Mouse (Mus musculus) left cerebral cortex, postnatal 10 days (tissue): ENCODE results near the gene Srd5a1. TPM values are rescaled to one million over a fixed set of nuclear protein-coding genes. Genes with fewer than 3 reads are reported as not detected.

Source experiments
- DNase-seq, 2 experiments: peaks; one replicate each; pipeline ENCODE4 v3.0.0; 2021 to 2022; ENCODE audit warnings: low spot score in 2 of 2, mixed read lengths in 1 of 2; ENCODE audit errors: extremely low spot score in 1 of 2
- intact Hi-C: fragments of 180-260 bp; cut with DNase I; formaldehyde crosslinking; loops from one replicate; pipeline ENCODE4 v1.15.1; 2025
- total RNA-seq, 2 experiments: library from RNA; stranded (reverse); gene quantifications; 2 replicates each; pipeline ENCODE4 v1.2.3; 2021

Gene Srd5a1
- total RNA-seq, 2 experiments from 2014 or later = 22.8 to 23.7 TPM

DNA sequence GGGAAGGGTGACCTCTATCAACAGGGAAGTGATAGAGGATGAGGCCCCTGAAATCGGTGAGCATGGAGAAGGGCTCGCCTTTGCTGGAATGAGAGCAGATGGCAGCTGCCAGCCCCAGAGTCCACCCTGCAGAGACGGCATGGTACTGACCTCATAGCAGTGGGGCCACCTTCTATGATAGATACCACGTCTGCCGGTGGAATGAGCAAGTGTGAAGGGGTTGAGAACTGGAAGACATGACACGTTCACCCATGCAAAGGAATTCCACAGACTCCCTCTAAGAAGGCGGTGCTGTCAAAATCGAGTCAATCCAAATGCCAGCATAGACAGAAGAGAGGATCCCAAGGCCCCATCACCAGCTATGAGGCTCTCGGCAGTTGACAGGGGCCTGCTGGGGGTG lies 57.0 kb downstream of the Srd5a1 start:
- no peak for DNase-seq
- intact Hi-C loops = loop anchor here (5.0 kb wide), 2 partner anchors 58 to 103 kb away; partner anchors contain the start of gene Srd5a1

DNA sequence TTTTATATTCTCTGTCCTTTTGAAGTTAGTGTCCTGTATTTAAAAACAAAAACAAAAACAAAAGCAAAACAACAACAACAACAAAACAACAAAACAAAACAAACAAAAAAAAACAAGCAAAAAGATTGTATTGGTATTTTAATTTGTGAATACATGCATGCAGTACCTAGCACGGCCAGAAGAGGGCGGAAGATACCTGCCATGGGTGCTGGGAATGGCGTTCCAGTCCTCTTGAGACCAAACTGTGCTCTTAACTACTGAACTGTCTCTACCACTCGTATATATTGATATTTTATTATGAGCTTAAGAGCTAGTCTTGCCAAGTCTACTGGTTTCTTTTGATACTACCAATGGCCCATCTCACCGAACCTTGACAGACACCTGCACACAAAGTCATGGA lies 58.2 kb downstream of the Srd5a1 start:
- no peak for DNase-seq
- intact Hi-C loops = loop anchor here (5.0 kb wide), 2 partner anchors 59 to 104 kb away; partner anchors contain the start of gene Srd5a1

DNA sequence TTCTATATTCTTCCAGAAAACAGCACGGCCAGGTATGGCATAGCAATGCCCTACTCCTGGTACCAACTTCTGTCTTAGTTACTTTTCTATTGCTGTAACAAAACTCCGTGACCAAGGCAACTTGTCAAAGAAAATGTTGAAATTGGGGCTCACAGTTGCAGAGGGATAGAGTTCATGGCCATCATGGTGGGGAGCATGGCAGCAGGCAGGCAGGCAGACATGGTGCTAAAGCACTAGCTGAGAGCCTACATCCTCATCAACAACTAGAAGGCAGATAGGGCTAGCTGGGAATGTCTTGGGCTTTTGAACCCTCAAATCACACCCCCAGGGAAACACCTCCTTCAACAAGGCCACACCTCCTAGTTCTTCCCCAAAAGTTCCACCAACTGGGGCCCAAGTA lies 60.4 kb downstream of the Srd5a1 start:
- DNase-seq = no peak
- intact Hi-C loops = loop anchor here (5.0 kb wide), 2 partner anchors 61 to 106 kb away; partner anchors contain the start of gene Srd5a1

DNA sequence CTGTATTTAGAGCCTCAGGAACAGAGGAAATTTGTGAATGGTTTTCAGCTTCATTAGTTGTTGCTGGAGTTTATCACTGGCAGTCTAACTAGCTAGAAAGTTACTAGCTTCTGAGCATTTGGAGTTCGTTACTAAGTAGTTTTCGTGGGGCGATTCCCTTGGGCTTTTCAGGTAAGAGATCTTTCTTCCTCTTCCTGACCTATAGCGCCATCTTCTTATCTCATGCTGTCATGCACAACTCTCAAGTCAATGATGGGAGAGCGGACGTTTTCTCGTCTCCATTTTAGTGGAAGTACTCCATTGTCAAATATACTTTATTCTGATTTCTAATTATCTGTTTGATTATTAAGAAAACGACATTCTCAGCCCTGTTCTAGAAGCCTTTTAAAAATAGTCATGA lies 61.3 kb downstream of the Srd5a1 start:
- no peak for DNase-seq
- intact Hi-C loops = loop anchor here (5.0 kb wide), 2 partner anchors 62 to 107 kb away; partner anchors contain the start of gene Srd5a1

DNA sequence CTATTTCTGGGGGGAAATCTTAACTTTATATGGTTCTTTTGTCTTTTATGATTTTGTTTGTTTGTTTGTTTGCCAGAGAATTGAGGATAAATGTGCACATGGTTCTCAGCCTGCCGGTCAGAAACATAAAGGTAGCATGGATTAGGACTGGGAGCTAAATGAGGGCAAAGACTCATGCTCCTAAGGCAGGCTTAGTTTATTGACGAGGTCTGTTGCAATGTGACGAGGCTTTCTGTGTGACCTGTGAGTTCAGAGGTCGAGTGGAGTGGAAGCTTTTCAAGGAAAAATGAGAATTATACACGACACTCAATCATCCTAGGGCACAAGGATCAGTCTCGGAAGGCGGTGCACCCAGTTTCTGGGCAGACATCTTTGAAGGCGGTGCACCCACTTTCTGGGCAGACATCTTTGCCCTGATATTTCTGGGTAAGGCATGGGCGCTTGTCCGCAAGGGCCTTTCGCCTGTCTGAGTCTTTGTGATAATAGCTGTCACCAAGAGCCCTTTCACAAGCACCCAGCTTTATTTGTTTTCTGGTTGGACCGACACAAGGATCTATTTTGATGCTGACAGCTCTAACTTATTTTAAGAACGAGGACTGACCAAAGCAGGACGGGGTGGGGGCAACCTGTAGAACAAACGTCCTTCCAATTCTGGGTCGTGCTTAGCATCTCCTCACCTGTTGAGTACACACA lies 63.6 kb downstream of the Srd5a1 start:
- no peak for DNase-seq
- intact Hi-C loops = no loop called here

DNA sequence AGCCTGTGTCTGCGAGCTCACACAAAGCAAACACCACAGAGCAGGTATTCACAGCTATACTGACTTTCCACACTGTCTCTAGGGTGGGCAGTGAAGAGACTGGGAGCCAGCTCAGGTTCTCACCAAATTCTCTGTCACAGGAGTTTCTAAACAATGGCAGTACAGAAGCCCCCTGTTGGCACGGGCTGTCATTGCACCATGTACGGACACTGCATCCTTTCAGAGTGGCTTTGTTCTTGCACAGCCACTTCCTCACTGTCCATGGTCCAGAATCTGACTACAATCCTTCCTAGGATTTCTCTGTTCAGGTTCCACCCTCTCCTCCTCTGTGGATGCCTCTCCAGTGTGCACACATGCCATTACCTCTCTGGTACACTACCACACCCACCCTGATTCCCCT lies 66.2 kb downstream of the Srd5a1 start:
- DNase-seq = peak in 1 of 2 experiments; percentile 40
- intact Hi-C loops = no loop called here

DNA sequence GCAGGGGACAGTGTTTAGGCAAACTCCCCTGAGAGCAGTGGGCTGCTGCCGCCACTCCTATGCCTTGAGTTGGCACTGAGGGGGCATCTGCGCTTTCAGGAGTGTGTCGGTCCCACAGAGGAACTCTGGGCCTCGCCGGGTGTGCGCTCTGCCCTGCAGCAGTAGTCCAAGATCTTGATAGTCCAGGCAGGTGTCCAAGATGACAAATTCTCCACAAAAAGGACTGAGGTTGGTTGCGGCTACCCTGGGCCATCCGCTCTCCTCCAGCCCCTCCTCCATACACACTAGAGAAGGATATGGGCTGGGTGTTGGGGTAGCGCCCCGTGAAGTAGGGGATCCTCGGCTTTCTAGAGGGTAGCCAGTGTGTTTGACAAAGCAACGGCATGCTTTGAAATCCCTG lies 67.6 kb downstream of the Srd5a1 start:
- intact Hi-C loops = no loop called here

DNA sequence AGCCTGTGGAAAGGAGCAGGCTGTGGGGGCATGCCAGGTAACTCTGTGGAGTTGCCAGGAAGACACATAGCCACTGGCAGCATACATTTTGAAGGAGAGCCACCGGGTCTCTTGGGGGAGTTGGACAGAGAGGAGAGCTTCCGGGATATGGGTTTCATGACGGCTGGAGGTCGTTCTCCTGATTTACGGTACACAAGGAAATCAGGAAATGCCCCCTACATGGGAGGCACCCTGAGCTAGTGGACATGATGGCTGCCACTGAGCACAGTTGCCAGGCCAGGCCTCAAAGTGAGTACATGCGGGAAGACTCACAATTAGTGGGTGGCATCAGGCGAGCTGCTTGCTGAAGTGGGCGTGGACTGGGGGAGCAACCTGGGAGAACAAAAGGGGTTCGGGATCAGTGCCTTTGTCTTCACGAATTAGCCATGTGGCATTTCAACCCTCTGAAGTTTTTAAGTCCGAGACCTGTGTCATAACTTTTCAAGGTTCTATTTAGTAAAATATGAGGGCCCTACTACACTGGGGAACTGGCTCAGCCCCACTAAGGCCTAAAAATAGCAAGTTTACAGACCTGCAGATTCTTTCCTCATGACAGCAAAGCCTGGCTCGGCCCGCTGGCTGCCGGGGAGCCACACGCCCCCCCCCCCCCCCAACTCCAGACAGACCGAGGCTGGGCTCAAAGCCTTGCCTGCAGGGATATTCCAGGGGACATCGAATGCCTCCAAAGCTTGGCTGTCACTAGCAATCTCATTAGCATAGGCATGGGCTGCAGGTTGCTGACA lies 68.5 kb downstream of the Srd5a1 start:
- DNase-seq = no peak
- intact Hi-C loops = no loop called here

More for the DNA sequence above, 67.6 kb downstream of the Srd5a1 start:
- peak in 1 of 2 experiments; percentile 20 for DNase-seq

DNA sequence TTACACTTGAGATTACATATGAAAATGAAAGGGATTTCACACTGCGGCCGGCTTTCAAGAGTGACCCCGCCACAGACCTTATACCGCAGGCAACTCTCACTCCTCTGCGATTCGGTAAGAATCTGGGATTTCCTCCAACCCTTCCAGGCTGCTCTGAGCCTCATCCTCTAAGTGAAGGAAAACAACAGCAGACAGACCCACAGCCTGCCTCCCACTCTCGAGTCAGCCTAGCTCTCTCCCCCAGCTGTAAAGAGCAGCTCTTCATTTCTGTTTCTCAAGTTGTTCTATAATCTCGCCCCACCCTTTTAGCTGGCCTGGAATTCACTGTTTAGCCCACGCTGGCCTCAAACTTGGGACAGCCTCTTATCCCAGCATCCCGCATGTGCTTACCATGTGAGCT lies 69.5 kb downstream of the Srd5a1 start:
- intact Hi-C loops = no loop called here

DNA sequence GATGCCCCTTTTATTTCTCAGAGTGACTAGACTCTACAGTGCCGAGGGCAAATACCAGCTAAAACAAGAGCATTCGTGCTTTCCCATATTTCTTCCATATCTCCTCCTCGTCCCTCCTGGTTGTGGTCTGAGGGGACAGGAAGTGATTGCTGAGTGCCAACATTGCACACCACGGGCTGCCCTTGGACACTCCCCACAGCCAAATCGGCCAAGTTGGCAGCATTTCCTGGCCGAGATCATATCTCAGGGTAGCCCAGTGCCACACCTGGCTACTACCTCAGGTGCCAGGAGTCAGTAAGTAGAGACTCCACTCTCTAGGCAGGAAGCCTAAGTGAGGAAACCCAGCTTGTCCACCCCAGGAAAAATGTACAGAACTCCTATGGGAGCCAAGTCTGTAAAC lies 70.0 kb downstream of the Srd5a1 start:
- peak in 1 of 2 experiments; percentile 36 for DNase-seq
- intact Hi-C loops = no loop called here

More for the DNA sequence above, 69.5 kb downstream of the Srd5a1 start:
- DNase-seq = peak in 1 of 2 experiments; percentile 31

DNA sequence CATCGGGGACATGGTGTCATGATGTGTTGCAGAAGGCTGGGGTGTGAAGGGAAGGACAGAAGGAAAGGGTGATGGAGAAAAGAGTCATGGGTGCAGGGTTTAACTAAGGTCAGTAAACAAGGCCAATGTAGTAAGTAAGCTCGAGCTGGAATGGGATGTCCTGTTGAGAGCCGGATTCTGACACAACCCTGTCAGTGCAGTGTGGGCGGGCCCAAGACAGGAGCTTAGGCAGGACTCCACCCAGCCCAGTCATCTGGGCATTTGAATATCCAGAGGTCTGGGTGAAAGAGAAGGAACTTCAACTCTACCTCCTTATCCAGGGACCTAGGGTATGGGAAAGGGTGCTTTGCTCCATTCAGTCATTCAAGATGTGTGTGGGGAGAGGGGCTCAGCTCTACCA lies 72.9 kb downstream of the Srd5a1 start:
- intact Hi-C loops = no loop called here
- DNase-seq = peak in 1 of 2 experiments; percentile 64

DNA sequence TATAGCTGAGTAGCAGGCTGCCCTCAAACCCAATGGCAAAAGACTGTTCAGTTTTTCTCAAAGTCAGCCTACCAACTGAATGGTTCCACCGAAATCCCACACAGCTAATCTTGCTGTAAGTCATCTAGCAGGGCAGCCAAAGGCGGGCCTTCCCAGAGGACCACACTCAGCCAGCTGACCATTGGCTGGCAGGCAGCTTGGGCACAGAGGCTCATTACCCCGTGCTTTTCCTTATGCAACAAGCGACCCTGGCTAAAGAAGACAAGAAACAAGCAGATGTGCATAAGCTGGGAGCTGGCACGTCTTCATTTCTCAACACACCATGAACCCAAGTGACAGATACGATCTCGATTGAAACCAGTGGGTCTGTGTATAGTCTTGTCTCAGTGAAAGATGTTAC lies 73.9 kb downstream of the Srd5a1 start:
- intact Hi-C loops = no loop called here

DNA sequence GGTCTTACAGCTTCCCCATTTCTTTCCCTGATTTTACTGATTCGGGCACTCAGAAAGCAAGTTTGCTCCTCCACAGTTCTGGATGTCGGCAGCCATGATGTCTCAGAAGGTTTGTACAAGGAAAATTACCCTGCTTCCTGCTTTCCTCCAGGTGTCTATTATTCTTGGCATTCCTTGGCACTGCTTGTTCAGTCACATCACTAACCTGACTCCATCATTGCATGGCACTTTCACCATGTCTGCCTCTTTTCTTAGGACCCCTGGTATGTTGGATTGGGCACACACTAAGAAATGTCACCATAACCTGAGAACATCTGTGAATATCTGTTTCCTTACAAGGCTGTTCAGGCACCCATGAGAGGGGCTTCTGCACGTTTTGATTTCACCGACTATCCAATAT lies 75.2 kb downstream of the Srd5a1 start:
- intact Hi-C loops = no loop called here
- DNase-seq = no peak

More for the DNA sequence above, 73.9 kb downstream of the Srd5a1 start:
- DNase-seq = peak in 1 of 2 experiments; percentile 26

DNA sequence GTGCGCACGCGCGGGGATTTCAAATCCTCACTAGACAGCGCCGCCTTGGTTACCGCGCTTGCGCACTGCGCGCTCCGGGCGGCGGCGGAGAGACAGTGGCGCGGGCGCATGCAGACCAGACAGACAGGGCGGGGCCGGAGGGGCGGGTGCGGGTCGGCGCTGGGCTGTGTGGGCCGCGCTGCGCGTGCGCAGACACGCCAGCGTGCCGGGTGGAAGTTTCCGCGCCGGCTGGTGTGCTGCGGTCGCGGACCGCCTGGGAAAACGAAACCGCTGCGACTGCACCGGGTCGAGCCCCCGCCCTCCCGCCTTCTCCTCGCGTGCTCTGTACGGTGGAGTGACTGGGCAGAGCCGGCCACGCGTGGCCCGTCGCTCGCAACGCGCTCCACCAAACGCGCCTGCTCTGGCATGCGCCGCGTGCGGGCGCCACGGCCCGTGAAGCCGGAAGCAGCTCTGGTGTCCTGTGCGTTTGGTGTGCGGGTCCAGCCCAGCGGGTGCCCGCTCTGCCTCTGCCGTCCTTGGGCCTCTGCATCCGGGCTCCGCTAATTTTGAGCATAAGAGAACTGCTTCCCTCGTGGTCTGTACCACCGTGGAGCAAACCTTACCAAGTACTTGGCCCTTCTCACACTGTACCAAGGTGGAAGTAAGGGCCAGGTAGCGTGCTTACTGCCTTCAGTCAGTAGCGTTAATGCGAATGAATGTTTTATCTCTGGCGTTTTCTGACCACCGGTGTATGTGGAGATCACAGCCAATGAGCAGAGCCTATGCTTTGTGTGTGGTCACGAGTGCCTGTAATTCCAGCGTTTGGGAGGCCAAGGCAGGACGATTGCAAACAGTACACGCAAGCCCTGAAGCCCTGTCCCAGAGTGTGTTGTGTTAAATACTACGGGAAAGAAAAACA lies 76.3 kb downstream of the Srd5a1 start:
- DNase-seq = peak; percentile 97 to 99
- intact Hi-C loops = no loop called here

DNA sequence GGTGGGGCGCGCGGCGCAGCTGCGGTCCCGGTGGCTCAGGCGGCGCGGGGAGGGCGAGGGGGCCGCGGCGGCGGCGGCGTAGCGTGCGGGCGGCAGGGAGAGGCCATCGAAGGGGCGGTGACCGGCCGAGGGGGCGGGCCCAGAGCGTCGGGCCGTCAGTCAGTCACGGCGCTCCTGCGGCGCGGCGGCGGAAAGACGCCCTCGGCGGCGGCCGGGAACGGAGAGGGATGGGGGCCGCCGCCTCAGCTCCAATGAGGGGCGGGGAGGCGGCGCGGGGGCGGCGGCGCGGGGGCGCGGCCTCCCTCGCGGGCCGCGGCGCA lies 76.9 kb downstream of the Srd5a1 start, which contains the start of gene Tent4a:
Gene Tent4a (minus strand): TSS at position 284 of the 320 bp plus-strand sequence.
- intact Hi-C loops = no loop called here
- DNase-seq = no peak

DNA sequence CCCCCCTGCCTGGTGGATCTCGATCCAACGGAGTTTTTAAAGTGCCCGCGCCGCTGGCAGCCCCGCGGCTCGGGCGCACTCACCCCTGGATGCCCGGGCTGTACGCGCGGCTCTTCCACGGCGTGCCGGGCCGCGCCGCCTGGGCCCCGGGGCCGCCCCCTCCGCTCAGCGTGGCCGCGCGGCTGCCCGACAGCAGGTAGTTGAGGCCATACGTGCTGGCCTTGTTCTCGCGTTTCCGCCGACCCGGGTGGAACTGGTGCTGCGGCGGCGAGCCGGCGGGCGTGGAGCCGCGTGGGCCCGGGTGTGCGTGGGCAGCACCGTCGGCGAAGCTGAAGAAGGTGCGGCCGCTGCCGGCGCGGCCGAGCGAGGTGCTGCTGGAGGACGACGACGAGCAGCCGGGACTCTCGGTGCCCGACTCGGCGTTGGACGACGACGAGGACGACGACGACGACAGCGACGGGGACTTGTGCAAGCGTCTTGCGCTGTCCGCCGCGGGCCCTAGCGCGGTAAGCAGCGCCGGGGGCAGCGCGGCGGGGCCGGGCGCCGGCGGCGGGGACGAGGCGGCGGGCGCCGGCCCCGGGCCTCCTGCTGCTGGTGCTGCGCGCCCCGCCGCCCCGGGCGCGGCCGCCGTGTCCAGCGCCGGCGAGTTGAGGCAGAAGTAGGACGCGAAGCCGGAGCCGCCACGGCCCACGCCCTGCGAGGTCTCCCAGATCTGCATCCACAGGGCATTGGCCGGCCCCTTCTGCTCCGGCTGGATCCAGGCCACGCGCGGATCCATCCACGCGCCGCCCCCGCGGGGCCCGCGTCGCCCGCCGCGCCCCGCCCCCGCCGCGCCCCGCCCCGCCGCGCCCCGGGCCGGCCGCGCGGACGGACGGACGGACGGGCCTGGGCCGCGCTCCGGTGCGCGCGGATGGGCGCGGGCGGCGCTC lies 77.6 kb downstream of the Srd5a1 start, which contains the start of gene Nsun2:
Gene Nsun2 (plus strand): TSS at position 342 of the 929 bp plus-strand sequence.
- DNase-seq = peak in 1 of 2 experiments; percentile 81
- intact Hi-C loops = no loop called here

DNA sequence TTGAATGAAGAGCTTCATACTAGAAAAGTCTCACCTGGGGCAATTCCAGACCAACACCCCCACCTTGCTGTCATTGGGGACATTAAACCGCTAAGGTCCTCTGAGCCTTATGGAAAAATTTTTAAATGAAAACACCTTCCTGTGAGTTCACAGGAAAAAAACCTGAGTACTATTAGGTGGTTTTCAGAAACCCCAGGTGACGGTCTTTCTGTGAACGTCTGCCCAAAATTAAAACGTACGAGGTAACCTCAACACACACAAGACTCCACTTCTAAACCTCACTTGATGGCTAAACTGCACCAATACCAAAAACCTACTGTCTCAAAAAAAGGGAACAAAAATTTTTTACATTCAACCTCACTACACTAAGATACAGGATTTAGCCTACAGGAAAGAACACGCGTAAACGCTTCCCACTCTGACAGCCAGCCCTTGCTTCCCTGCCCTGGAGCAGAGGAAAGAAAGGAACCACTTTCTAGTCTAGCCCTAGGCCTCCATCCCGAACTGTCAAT lies 78.3 kb downstream of the Srd5a1 start:
- intact Hi-C loops = no loop called here
- DNase-seq = no peak
